Mouse (Mus musculus): ENCODE measurements around the gene Znrf3. TPM values are rescaled to one million over a fixed set of nuclear protein-coding genes. Genes with fewer than 3 reads are reported as not detected.

Gene Znrf3
- polyA plus RNA-seq, 1 experiment: 3.8 TPM

DNA sequence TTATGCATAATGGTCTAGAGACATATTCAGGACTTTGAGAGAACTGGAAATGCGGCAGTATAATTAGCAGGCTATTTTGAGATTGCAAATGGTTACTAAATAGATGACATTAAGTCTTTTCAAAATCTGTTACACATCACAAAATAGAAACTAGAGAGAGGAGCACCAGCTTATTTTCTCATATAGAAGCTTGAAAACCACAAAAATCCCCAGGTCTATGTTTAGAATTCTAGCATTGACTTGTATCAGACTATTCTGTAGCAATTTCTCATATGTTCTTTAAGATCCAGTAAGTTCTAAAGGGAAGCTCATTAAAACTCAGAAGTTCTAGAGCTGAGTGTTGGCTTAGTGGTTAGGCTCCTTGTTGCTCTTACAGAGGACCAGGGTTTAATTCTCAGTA is 104.9 kb downstream of the Znrf3 start:
- H3K4me3 ChIP-seq: no peak overlapping the region
- TF ChIP-seq MAX (IDR thresholded peaks at IDR 0.05; ENCODE audit: low read depth): no peak
- no peak for TF ChIP-seq USF1 (IDR thresholded peaks at IDR 0.05; ENCODE audit: low read depth)
- no peak for TF ChIP-seq E2F4 (IDR thresholded peaks at IDR 0.05; ENCODE audit: insufficient read depth)
- no peak for TF ChIP-seq MYOG (IDR thresholded peaks at IDR 0.05; ENCODE audit: control insufficient read depth in 1 of 3, insufficient read depth in 1 of 3, insufficient read length in 2 of 3, low read depth in 2 of 3)
- no peak for TF ChIP-seq CEBPB (IDR thresholded peaks at IDR 0.05; ENCODE audit: insufficient read depth, poor library complexity, severe bottlenecking)
- no peak for TF ChIP-seq REST (IDR thresholded peaks at IDR 0.05; ENCODE audit: insufficient read depth, insufficient read length)
- TF ChIP-seq MYOD1 (IDR thresholded peaks at IDR 0.05; ENCODE audit: control insufficient read depth in 1 of 3, insufficient read length in 2 of 3, low read depth in 2 of 3): no peak
- no peak for TF ChIP-seq POLR2AphosphoS2 (IDR thresholded peaks at IDR 0.05; ENCODE audit: insufficient read length, low read depth)
- TF ChIP-seq SRF (IDR thresholded peaks at IDR 0.05; ENCODE audit: control insufficient read depth, insufficient read length, low read depth): no peak
- TF ChIP-seq TCF3 (IDR thresholded peaks at IDR 0.05; ENCODE audit: insufficient read length, low read depth): no peak
- no peak for TF ChIP-seq TCF12 (IDR thresholded peaks at IDR 0.05; ENCODE audit: insufficient read depth, poor library complexity, severe bottlenecking)
- no peak for TF ChIP-seq POLR2A (IDR thresholded peaks at IDR 0.05; ENCODE audit: insufficient read length, low read depth)
- no peak overlapping the region for H3ac ChIP-seq (ENCODE audit: control insufficient read depth, insufficient read length)
- H3K79me2 ChIP-seq (ENCODE audit: control insufficient read depth, insufficient read depth): peaks cover 36% of the 10 kb centered on the region
- no peaks in the 10 kb centered on the region for H3K36me3 ChIP-seq (ENCODE audit: control insufficient read depth, insufficient read depth)
- no peaks in the 10 kb centered on the region for H3K27me3 ChIP-seq (ENCODE audit: control insufficient read depth, insufficient read depth, insufficient read length)
- no peak overlapping the region for H3K4me2 ChIP-seq (ENCODE audit: low read depth)

GRCm38 (mm10) chr11:5336852-5337251 is 107.8 kb downstream of the Znrf3 start:
- Histone ChIP-seq H3ac (ENCODE audit: control insufficient read depth, insufficient read length) (no peak overlapping the region), H3K27me3 (ENCODE audit: control insufficient read depth, insufficient read depth, insufficient read length) (no peaks in the 10 kb centered on the region), H3K4me2 (ENCODE audit: low read depth) (no peak overlapping the region), H3K79me2 (ENCODE audit: control insufficient read depth, insufficient read depth) (peaks cover 12% of the 10 kb centered on the region), H3K36me3 (ENCODE audit: control insufficient read depth, insufficient read depth) (no peaks in the 10 kb centered on the region), H3K4me3 (no peak overlapping the region)
- no peak for TF ChIP-seq USF1 (IDR thresholded peaks at IDR 0.05; ENCODE audit: low read depth)
- no peak for TF ChIP-seq POLR2A (IDR thresholded peaks at IDR 0.05; ENCODE audit: insufficient read length, low read depth)
- no peak for TF ChIP-seq SRF (IDR thresholded peaks at IDR 0.05; ENCODE audit: control insufficient read depth, insufficient read length, low read depth)
- TF ChIP-seq CEBPB (IDR thresholded peaks at IDR 0.05; ENCODE audit: insufficient read depth, poor library complexity, severe bottlenecking): no peak
- no peak for TF ChIP-seq MAX (IDR thresholded peaks at IDR 0.05; ENCODE audit: low read depth)
- no peak for TF ChIP-seq MYOG (IDR thresholded peaks at IDR 0.05; ENCODE audit: control insufficient read depth in 1 of 3, insufficient read depth in 1 of 3, insufficient read length in 2 of 3, low read depth in 2 of 3)
- no peak for TF ChIP-seq MYOD1 (IDR thresholded peaks at IDR 0.05; ENCODE audit: control insufficient read depth in 1 of 3, insufficient read length in 2 of 3, low read depth in 2 of 3)
- no peak for TF ChIP-seq POLR2AphosphoS2 (IDR thresholded peaks at IDR 0.05; ENCODE audit: insufficient read length, low read depth)
- TF ChIP-seq E2F4 (IDR thresholded peaks at IDR 0.05; ENCODE audit: insufficient read depth): no peak
- TF ChIP-seq REST (IDR thresholded peaks at IDR 0.05; ENCODE audit: insufficient read depth, insufficient read length): no peak
- no peak for TF ChIP-seq TCF12 (IDR thresholded peaks at IDR 0.05; ENCODE audit: insufficient read depth, poor library complexity, severe bottlenecking)
- TF ChIP-seq TCF3 (IDR thresholded peaks at IDR 0.05; ENCODE audit: insufficient read length, low read depth): no peak

GRCm38 (mm10) chr11:5336269-5336668 is 108.4 kb downstream of the Znrf3 start:
- H3K4me2 ChIP-seq (ENCODE audit: low read depth): no peak overlapping the region
- H3K79me2 ChIP-seq (ENCODE audit: control insufficient read depth, insufficient read depth): peaks cover 11% of the 10 kb centered on the region
- TF ChIP-seq POLR2A (IDR thresholded peaks at IDR 0.05; ENCODE audit: insufficient read length, low read depth) (no peak), POLR2AphosphoS2 (IDR thresholded peaks at IDR 0.05; ENCODE audit: insufficient read length, low read depth) (no peak), MYOG (IDR thresholded peaks at IDR 0.05; ENCODE audit: control insufficient read depth in 1 of 3, insufficient read depth in 1 of 3, insufficient read length in 2 of 3, low read depth in 2 of 3) (no peak), MYOD1 (IDR thresholded peaks at IDR 0.05; ENCODE audit: control insufficient read depth in 1 of 3, insufficient read length in 2 of 3, low read depth in 2 of 3) (no peak), TCF12 (IDR thresholded peaks at IDR 0.05; ENCODE audit: insufficient read depth, poor library complexity, severe bottlenecking) (no peak)
- H3K4me3 ChIP-seq: no peak overlapping the region
- H3K36me3 ChIP-seq (ENCODE audit: control insufficient read depth, insufficient read depth): no peaks in the 10 kb centered on the region
- no peak overlapping the region for H3ac ChIP-seq (ENCODE audit: control insufficient read depth, insufficient read length)
- H3K27me3 ChIP-seq (ENCODE audit: control insufficient read depth, insufficient read depth, insufficient read length): no peaks in the 10 kb centered on the region

DNA sequence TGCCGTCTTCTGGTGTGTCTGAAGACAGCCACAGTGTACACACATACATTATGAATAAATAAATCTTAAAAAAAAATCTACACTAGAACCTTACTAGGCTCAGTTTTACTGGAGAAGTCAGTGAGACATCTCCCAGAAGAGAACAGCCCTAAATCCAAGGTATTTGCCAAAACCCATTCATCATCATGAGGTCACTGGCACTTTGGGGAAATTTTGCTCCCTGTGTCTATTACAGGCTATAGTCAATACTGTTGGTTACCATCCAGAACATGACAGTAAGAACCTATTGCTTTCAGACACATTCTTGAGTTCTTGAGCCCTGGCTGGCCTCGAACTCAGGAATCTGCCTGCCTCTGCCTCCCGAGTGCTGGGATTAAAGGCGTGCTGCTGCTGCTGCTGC is 113.8 kb downstream of the Znrf3 start:
- Histone ChIP-seq H3K79me2 (ENCODE audit: control insufficient read depth, insufficient read depth) (no peaks in the 10 kb centered on the region), H3K4me3 (no peak overlapping the region), H3ac (ENCODE audit: control insufficient read depth, insufficient read length) (no peak overlapping the region), H3K4me2 (ENCODE audit: low read depth) (no peak overlapping the region), H3K36me3 (ENCODE audit: control insufficient read depth, insufficient read depth) (peaks cover 8% of the 10 kb centered on the region), H3K27me3 (ENCODE audit: control insufficient read depth, insufficient read depth, insufficient read length) (no peaks in the 10 kb centered on the region)
- TF ChIP-seq USF1 (IDR thresholded peaks at IDR 0.05; ENCODE audit: low read depth) (no peak), MAX (IDR thresholded peaks at IDR 0.05; ENCODE audit: low read depth) (no peak), TCF3 (IDR thresholded peaks at IDR 0.05; ENCODE audit: insufficient read length, low read depth) (no peak), MYOD1 (IDR thresholded peaks at IDR 0.05; ENCODE audit: control insufficient read depth in 1 of 3, insufficient read length in 2 of 3, low read depth in 2 of 3) (no peak), CEBPB (IDR thresholded peaks at IDR 0.05; ENCODE audit: insufficient read depth, poor library complexity, severe bottlenecking) (no peak), MYOG (IDR thresholded peaks at IDR 0.05; ENCODE audit: control insufficient read depth in 1 of 3, insufficient read depth in 1 of 3, insufficient read length in 2 of 3, low read depth in 2 of 3) (no peak), REST (IDR thresholded peaks at IDR 0.05; ENCODE audit: insufficient read depth, insufficient read length) (no peak), TCF12 (IDR thresholded peaks at IDR 0.05; ENCODE audit: insufficient read depth, poor library complexity, severe bottlenecking) (no peak), E2F4 (IDR thresholded peaks at IDR 0.05; ENCODE audit: insufficient read depth) (no peak), SRF (IDR thresholded peaks at IDR 0.05; ENCODE audit: control insufficient read depth, insufficient read length, low read depth) (no peak), POLR2AphosphoS2 (IDR thresholded peaks at IDR 0.05; ENCODE audit: insufficient read length, low read depth) (no peak), POLR2A (IDR thresholded peaks at IDR 0.05; ENCODE audit: insufficient read length, low read depth) (no peak)

Data from myocyte (in vitro differentiated cells).